Mouse (Mus musculus): ENCODE data around the gene Rtkn. TPM values are rescaled to one million over a fixed set of nuclear protein-coding genes. Genes with fewer than 3 reads are reported as not detected.

The Rtkn gene
- total and polyA plus RNA-seq, 3 experiments = 5.2 to 27.7 (median 6.7) TPM

DNA sequence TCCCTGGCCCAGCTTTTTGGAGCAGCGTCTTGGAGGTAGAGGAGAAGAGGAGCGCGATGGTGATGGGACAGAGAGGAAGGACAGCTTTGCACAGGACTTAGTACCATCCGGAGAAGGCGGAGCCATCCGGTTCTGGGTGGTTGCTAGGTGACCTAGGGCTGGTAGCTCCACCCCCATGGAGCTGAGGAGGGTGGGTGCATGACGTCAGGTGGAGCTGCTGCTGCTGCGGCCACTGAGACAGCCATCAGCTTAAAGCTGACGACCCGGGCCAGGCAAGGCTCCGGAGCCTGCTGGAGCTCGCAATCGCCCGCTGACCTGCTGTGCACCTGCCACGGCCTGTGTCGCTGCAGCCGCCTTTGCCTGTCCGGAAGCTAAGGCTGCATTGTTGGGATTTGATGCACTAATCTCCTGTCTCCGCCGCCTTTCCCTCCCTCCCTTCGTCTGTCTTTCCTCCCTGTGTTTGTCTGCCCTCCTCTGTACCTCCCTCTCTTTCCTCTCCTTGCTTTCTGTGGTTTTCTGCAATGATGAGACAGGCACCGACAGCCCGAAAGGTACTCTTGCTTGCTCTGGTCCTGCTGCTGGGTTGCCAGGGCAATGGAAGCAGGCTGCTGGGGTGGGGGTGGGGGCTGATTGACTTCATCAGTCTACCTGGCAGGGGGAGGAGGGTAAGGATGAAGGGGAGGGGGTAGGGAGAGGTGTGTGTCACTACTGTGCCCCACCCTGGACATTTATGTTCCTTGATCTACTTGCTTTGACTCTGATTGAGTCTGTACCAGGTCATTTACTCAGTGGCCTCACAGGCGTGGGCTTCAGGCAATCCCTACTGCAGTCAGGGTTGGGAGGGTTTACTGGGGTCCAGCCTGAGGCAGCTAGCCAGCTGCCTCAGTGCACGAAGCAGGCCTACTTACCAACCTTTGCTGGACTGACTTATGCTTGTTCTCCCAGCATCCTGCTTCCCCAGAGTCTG, 50.9 kb downstream of the Rtkn start:
- peak; percentile 53 to 70 for DNase-seq
- Histone ChIP-seq H3K4me1 (ENCODE audit: control insufficient read depth, insufficient read depth, low read length) (no peaks in the 10 kb centered on the region), H3K9ac (ENCODE audit: low read depth, low read length) (no peak overlapping the region), H3K27me3 (ENCODE audit: control insufficient read depth, insufficient read depth, low read length) (no peaks in the 10 kb centered on the region), H3K36me3 (ENCODE audit: control insufficient read depth, insufficient read depth, low read length) (no peaks in the 10 kb centered on the region), H3K79me2 (replicated peaks; ENCODE audit: control insufficient read depth, insufficient read depth, low read length) (no peaks in the 10 kb centered on the region), H3K4me3 (no peak overlapping the region), H3K27ac (no peak overlapping the region)
- WGBS = 44% methylated on average over 25 of the region's 25 CpGs
- TF ChIP-seq EP300 (IDR thresholded peaks at IDR 0.05; ENCODE audit: insufficient read depth, low read depth, low read length) (no peak), CTCF (IDR thresholded peaks at IDR 0.05) (no peak), POLR2A (IDR thresholded peaks at IDR 0.05; ENCODE audit: insufficient read depth, low read depth, low read length) (no peak)
- intact Hi-C loops (cut with DNase I) = no loop called here

DNA sequence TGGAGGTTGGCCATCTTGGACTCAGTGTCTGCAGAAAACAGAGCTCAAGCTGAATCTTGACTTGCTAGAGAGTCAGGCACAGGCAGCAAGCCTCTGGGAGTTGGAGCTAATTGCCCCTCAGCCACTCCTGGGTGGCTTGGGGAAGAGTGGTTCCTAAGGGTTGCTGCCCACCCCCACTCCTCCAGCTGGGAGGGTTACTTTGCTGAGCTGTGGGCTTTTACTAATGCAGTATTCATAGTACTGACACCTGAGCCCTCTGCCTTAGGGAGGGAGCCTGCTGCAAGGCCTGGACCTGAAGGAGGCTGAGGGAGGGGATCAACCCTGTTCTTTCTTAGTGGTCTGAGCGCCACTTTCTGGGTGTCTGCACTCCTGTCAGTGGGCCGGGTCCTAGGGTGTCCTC, 51.7 kb downstream of the Rtkn start:
- Histone ChIP-seq H3K27ac (no peak overlapping the region), H3K9ac (ENCODE audit: low read depth, low read length) (no peak overlapping the region), H3K79me2 (replicated peaks; ENCODE audit: control insufficient read depth, insufficient read depth, low read length) (no peaks in the 10 kb centered on the region), H3K36me3 (ENCODE audit: control insufficient read depth, insufficient read depth, low read length) (no peaks in the 10 kb centered on the region), H3K27me3 (ENCODE audit: control insufficient read depth, insufficient read depth, low read length) (no peaks in the 10 kb centered on the region), H3K4me1 (ENCODE audit: control insufficient read depth, insufficient read depth, low read length) (no peaks in the 10 kb centered on the region), H3K4me3 (no peak overlapping the region)
- 89% methylated on average over 2 of the region's 2 CpGs for WGBS
- no peak for DNase-seq
- TF ChIP-seq POLR2A (IDR thresholded peaks at IDR 0.05; ENCODE audit: insufficient read depth, low read depth, low read length) = no peak
- no peak for TF ChIP-seq CTCF (IDR thresholded peaks at IDR 0.05)
- intact Hi-C loops (cut with DNase I) = no loop called here

DNA sequence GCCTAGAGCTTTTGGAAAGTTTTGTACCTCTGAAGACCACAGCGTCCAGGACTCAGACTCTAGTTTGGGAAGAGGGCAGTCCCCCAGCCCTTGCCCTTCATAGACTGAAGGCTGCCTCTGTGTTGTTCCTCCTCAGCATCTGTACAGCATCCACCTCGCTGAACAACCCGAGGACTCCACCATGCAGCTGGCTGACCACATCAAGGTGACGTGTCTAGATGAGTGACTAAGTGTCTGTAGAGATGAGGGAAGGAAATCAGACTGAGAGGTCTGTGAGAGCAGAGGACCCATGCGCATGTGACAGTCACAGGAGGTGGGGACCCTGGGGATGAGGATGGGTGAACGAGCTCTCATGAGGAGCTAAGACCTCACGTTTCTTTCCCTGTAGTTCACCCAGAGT, 58.3 kb downstream of the Rtkn start:
- Histone ChIP-seq H3K27me3 (ENCODE audit: control insufficient read depth, insufficient read depth, low read length) (no peaks in the 10 kb centered on the region), H3K4me1 (ENCODE audit: control insufficient read depth, insufficient read depth, low read length) (no peaks in the 10 kb centered on the region), H3K36me3 (ENCODE audit: control insufficient read depth, insufficient read depth, low read length) (no peaks in the 10 kb centered on the region), H3K27ac (no peak overlapping the region), H3K9ac (ENCODE audit: low read depth, low read length) (no peak overlapping the region), H3K79me2 (replicated peaks; ENCODE audit: control insufficient read depth, insufficient read depth, low read length) (no peaks in the 10 kb centered on the region), H3K4me3 (no peak overlapping the region)
- TF ChIP-seq CTCF (IDR thresholded peaks at IDR 0.05) = no peak
- no peak for TF ChIP-seq POLR2A (IDR thresholded peaks at IDR 0.05; ENCODE audit: insufficient read depth, low read depth, low read length)
- TF ChIP-seq EP300 (IDR thresholded peaks at IDR 0.05; ENCODE audit: insufficient read depth, low read depth, low read length) = no peak
- intact Hi-C loops (cut with DNase I) = no loop called here
- 91% methylated on average over 7 of the region's 7 CpGs for WGBS
- no peak for DNase-seq

DNA sequence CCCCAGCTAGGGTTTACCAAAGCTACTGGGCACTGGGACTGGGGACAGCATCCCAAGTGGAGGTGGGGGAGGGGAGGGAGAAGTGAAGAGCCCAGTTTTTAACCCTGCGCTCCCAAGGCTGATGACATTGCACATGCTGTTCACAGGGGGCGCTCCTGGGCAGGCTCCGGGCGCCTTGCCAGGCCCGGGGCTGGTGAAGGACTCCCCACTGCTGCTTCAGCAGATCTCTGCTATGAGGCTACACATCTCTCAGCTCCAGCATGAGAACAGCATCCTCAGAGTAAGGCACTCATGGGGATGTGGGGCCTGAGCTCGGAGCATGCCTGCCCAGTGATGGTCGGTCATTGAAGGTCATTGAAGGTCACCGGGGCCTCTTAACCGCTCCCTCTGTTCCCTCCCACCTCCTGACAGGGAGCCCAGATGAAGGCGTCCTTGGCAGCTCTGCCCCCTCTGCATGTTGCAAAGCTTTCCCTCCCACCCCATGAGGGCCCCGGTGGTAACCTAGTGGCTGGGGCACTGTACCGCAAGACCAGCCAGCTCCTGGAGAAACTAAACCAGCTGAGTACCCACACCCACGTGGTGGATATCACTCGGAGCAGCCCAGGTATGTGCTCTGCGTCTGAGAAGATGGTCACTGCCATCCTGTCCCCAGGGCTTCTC, 62.2 kb downstream of the Rtkn start:
- no peaks in the 10 kb centered on the region for H3K27me3 ChIP-seq (ENCODE audit: control insufficient read depth, insufficient read depth, low read length)
- no peaks in the 10 kb centered on the region for H3K36me3 ChIP-seq (ENCODE audit: control insufficient read depth, insufficient read depth, low read length)
- no peak overlapping the region for H3K27ac ChIP-seq
- no peak overlapping the region for H3K9ac ChIP-seq (ENCODE audit: low read depth, low read length)
- intact Hi-C loops (cut with DNase I) = no loop called here
- DNase-seq = peak; percentile 25 to 47
- no peak for TF ChIP-seq EP300 (IDR thresholded peaks at IDR 0.05; ENCODE audit: insufficient read depth, low read depth, low read length)
- peak; percentile 51 for TF ChIP-seq CTCF (IDR thresholded peaks at IDR 0.05)
- no peak overlapping the region for H3K4me3 ChIP-seq
- no peaks in the 10 kb centered on the region for H3K79me2 ChIP-seq (replicated peaks; ENCODE audit: control insufficient read depth, insufficient read depth, low read length)
- no peaks in the 10 kb centered on the region for H3K4me1 ChIP-seq (ENCODE audit: control insufficient read depth, insufficient read depth, low read length)
- 50% methylated on average over 15 of the region's 15 CpGs for WGBS

Small RNA genes lying within 50 kb of the gene (microRNA-seq; reads per million reads assigned to microRNA genes)
- 0 reads per million in 2 experiments for gene Mir3470a

Other genes starting within 250 kb of the Rtkn start
- under 1 TPM; 0.13 to 0.18 TPM for gene Sema4f, start 195.7 kb upstream of the Rtkn start, total RNA-seq (2021)
- gene Sema4f, start 195.7 kb upstream of the Rtkn start, polyA plus RNA-seq (2012; rRNA removed) = 0.37 and 0.53 TPM in 2 replicates
- under 1 TPM in 1 of 2 experiments, not detected in 1; 0.34 TPM for gene M1ap, start 188.6 kb upstream of the Rtkn start, total RNA-seq (2021)
- gene M1ap, start 188.6 kb upstream of the Rtkn start, polyA plus RNA-seq (2012; rRNA removed) = 0.31 TPM in 1 of 2 replicates, not detected in the other
- 1 to 10 TPM; 2.6 TPM for gene Dok1, start 102.0 kb upstream of the Rtkn start, total RNA-seq (2021)
- 3.0 and 3.4 TPM in 2 replicates for gene Dok1, start 102.0 kb upstream of the Rtkn start, polyA plus RNA-seq (2012; rRNA removed)
- gene Loxl3, start 101.3 kb upstream of the Rtkn start, total RNA-seq (2021) = 1 to 10 TPM; 1.9 to 2.1 TPM
- 5.4 and 7.2 TPM in 2 replicates for gene Loxl3, start 101.3 kb upstream of the Rtkn start, polyA plus RNA-seq (2012; rRNA removed)
- gene Aup1, start 80.9 kb upstream of the Rtkn start, total RNA-seq (2021) = 10 to 100 TPM; 70.9 to 87.0 TPM
- gene Aup1, start 80.9 kb upstream of the Rtkn start, polyA plus RNA-seq (2012; rRNA removed) = 148 and 178 TPM in 2 replicates
- 10 to 100 TPM; 26.9 to 30.4 TPM for gene Htra2, start 80.2 kb upstream of the Rtkn start, total RNA-seq (2021)
- gene Htra2, start 80.2 kb upstream of the Rtkn start, polyA plus RNA-seq (2012; rRNA removed) = 35.4 and 37.6 TPM in 2 replicates
- gene Dqx1, start 77.6 kb upstream of the Rtkn start, total RNA-seq (2021) = under 1 TPM; 0.65 to 0.80 TPM
- 1.4 TPM in 2 replicates for gene Dqx1, start 77.6 kb upstream of the Rtkn start, polyA plus RNA-seq (2012; rRNA removed)
- gene Tlx2, start 65.2 kb upstream of the Rtkn start, total RNA-seq (2021) = not detected
- gene Tlx2, start 65.2 kb upstream of the Rtkn start, polyA plus RNA-seq (2012; rRNA removed) = 0.14 TPM in 1 of 2 replicates, not detected in the other
- 1 to 10 TPM; 7.7 to 8.0 TPM for gene Pcgf1, start 57.6 kb upstream of the Rtkn start, total RNA-seq (2021)
- gene Pcgf1, start 57.6 kb upstream of the Rtkn start, polyA plus RNA-seq (2012; rRNA removed) = 11.5 and 15.5 TPM in 2 replicates
- 1 to 10 TPM in 1 of 2 experiments, under 1 TPM in 1; 0.84 to 1.5 TPM for gene Lbx2, start 49.1 kb upstream of the Rtkn start, total RNA-seq (2021)
- gene Lbx2, start 49.1 kb upstream of the Rtkn start, polyA plus RNA-seq (2012; rRNA removed) = 1.5 and 2.2 TPM in 2 replicates
- 1 to 10 TPM; 2.0 to 2.5 TPM for gene Ccdc142, start 33.9 kb upstream of the Rtkn start, total RNA-seq (2021)
- gene Ccdc142, start 33.9 kb upstream of the Rtkn start, polyA plus RNA-seq (2012; rRNA removed) = 1.7 and 2.4 TPM in 2 replicates
- under 1 TPM; 0.80 to 0.94 TPM for gene Gm42688, start 33.8 kb upstream of the Rtkn start, total RNA-seq (2021)
- 1.6 TPM in 2 replicates for gene Gm42688, start 33.8 kb upstream of the Rtkn start, polyA plus RNA-seq (2012; rRNA removed)
- gene Mrpl53, start 26.4 kb upstream of the Rtkn start, total RNA-seq (2021) = 100 to 1,000 TPM; 113 to 131 TPM
- gene Mrpl53, start 26.4 kb upstream of the Rtkn start, polyA plus RNA-seq (2012; rRNA removed) = 91.3 and 129 TPM in 2 replicates
- 1 to 10 TPM; 7.2 to 9.9 TPM for gene Mogs, start 20.0 kb upstream of the Rtkn start, total RNA-seq (2021)
- gene Mogs, start 20.0 kb upstream of the Rtkn start, polyA plus RNA-seq (2012; rRNA removed) = 13.9 and 15.8 TPM in 2 replicates
- 10 to 100 TPM; 70.4 to 74.6 TPM for gene Wbp1, start 13.9 kb upstream of the Rtkn start, total RNA-seq (2021)
- 152 TPM in 2 replicates for gene Wbp1, start 13.9 kb upstream of the Rtkn start, polyA plus RNA-seq (2012; rRNA removed)
- 10 to 100 TPM; 13.1 to 15.1 TPM for gene Ino80b, start 10.0 kb upstream of the Rtkn start, total RNA-seq (2021)
- gene Ino80b, start 10.0 kb upstream of the Rtkn start, polyA plus RNA-seq (2012; rRNA removed) = 5.5 and 9.5 TPM in 2 replicates
- gene Wdr54, start 20.9 kb downstream of the Rtkn start, total RNA-seq (2021) = 1 to 10 TPM in 1 of 2 experiments, under 1 TPM in 1; 0.89 to 1.3 TPM
- 2.1 and 2.7 TPM in 2 replicates for gene Wdr54, start 20.9 kb downstream of the Rtkn start, polyA plus RNA-seq (2012; rRNA removed)
- under 1 TPM; 0.10 to 0.25 TPM for gene 1700003E16Rik, start 20.9 kb downstream of the Rtkn start, total RNA-seq (2021)
- 0.53 and 0.57 TPM in 2 replicates for gene 1700003E16Rik, start 20.9 kb downstream of the Rtkn start, polyA plus RNA-seq (2012; rRNA removed)
- gene Dctn1, start 30.5 kb downstream of the Rtkn start, total RNA-seq (2021) = 100 to 1,000 TPM; 125 to 141 TPM
- gene Dctn1, start 30.5 kb downstream of the Rtkn start, polyA plus RNA-seq (2012; rRNA removed) = 84.2 and 89.1 TPM in 2 replicates
- gene Slc4a5, start 84.4 kb downstream of the Rtkn start, total RNA-seq (2021) = not detected
- gene Slc4a5, start 84.4 kb downstream of the Rtkn start, polyA plus RNA-seq (2012; rRNA removed) = 0.61 TPM in 1 of 2 replicates, not detected in the other
- 1 to 10 TPM; 2.8 TPM for gene Mthfd2, start 190.4 kb downstream of the Rtkn start, total RNA-seq (2021)
- 1.7 and 2.5 TPM in 2 replicates for gene Mthfd2, start 190.4 kb downstream of the Rtkn start, polyA plus RNA-seq (2012; rRNA removed)
- 10 to 100 TPM; 22.3 to 22.6 TPM for gene Mob1a, start 190.6 kb downstream of the Rtkn start, total RNA-seq (2021)
- gene Mob1a, start 190.6 kb downstream of the Rtkn start, polyA plus RNA-seq (2012; rRNA removed) = 12.4 and 22.7 TPM in 2 replicates
- 100 to 1,000 TPM; 396 to 406 TPM for gene Bola3, start 213.7 kb downstream of the Rtkn start, total RNA-seq (2021)
- gene Bola3, start 213.7 kb downstream of the Rtkn start, polyA plus RNA-seq (2012; rRNA removed) = 91.1 and 159 TPM in 2 replicates